Mouse (Mus musculus) brain, embryonic 14.5 days (tissue): ENCODE data around the gene Fxyd6.

Experiments used
- CTCF ChIP-seq: fragments of 200-500 bp; IDR thresholded peaks from 2 replicates; pipeline ENCODE4 v1.5.1; 2012; ENCODE audit warnings: inconsistent platforms, mild to moderate bottlenecking, moderate library complexity, borderline replicate concordance; ENCODE audit not compliant: insufficient read depth, insufficient read length; ENCODE audit errors: extremely low read depth
- POLR2A ChIP-seq: fragments of 200-500 bp; IDR thresholded peaks from 2 replicates; pipeline ENCODE4 v1.6.1; 2012; ENCODE audit warnings: mild to moderate bottlenecking, inconsistent platforms, borderline replicate concordance; ENCODE audit not compliant: poor library complexity, insufficient read depth, insufficient read length, severe bottlenecking; ENCODE audit errors: extremely low read depth

DNA sequence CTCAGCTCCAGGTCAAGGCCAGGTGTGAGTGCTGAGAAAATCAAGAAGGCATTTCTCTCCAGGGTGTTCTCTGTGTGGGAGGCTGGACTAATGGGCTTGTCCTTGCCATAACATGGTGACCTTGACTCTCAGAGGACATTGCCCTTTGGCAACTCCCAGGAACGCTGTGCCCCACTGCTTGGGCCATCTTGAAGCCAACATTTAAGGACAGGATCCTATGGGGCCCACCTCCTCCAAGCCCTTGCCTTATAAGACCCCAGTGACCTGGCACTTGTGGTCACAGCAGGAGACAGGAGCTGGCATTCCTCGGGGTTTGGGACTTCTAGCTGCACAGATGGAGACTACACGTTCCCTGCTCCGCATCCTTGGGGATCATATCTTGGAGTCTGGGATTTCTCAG, 29.4 kb downstream of the Fxyd6 start, which contains the start of gene Fxyd2:
- TF ChIP-seq POLR2A (no peak), CTCF (no peak)
